Mouse (Mus musculus) testis, postnatal 10 days (tissue): ENCODE measurements around the gene Rph3al.

ENCODE experiments used
- DNase-seq: peaks from one replicate; pipeline ENCODE4 v3.0.0; 2021; ENCODE audit warnings: low spot score

Gene Rph3al

DNA sequence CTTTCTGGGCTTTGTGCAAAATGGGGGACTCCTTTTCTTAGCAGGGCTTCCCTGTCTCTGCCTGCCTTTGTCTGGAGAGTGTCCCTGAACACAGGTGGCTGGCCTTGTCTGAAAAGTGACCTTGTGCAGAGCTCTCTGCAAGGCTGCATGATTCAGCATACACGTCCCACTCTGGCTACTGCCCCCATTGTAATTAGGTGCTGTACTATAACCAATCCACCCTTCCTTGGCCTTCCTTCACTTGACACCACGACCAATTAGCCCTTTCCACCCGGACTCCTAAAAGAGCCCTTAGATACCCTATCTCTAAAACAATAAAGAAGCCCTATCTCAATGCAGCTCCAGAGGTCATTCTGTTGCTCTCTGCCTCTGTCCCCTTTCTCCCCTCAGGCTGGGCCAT is 10.6 kb upstream of the Rph3al start:
- DNase-seq, result no peak

- no peak for DNase-seq
These were observed 9.0 kb upstream of the Rph3al start for GRCm38 (mm10) chr11:75947223-75947622.

DNA sequence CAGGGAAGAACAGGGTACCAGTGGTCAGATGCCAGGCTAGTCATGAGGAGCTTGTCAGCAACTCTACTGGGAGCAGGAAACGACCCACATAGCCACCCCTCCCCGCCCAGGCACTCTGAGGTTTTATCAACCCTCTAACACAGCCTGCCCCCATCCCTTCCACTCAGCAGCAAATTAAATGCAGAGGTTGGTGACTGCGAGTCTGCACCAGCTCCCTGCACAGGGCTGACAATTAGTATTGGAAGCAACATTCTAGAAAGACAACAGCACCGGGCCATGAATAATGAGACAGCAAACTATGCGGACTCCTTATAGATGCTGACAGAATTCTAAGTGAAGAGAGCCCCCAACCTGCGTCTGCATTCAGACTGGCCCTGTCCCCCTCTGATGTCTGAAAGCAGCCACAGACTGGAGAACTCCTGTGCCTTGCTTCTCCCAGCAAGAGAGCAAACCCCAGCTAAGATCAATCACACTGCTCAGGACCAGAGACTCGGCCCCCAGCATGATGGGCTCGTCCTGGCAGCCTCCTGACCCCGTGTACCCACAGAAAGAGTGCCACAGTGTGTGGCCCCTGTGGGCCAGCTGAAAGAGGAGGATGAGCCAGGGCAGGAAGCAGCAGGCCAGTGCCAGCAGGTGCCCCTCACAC is 7.7 kb upstream of the Rph3al start:
- no peak for DNase-seq

- DNase-seq, result no peak
These were observed 808 bp downstream of the Rph3al start for GRCm38 (mm10) chr11:75937370-75937871.

DNA sequence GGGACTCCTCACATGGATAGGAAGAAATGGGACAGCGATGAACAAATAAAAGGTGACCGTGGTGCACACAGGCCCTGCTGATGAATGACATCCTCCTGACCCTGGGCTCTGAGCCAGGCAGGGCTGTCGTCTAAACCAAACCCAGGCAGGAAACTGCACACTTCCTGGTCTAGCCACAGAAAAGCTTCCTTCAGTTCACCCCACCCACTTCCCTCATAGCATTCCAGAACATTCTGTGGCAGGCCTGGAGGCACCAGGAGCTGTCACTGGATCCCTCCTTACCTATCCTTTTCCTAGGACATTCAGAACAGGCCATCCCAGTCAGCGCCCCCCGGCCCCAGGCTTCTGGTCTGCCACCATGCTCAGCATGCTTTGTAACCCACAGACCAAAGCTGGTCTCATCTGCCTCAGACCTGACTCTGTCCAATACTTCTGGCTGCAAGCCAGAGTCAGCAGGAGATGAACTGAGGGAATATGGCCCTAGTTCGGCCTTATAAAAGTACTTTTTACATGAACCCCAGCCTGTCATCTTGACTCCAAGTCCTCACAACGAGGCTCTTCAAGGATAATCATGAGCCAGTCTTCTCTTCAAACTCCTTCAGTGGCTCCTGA is 2.3 kb downstream of the Rph3al start:
- DNase-seq, result peak; percentile 56

DNA sequence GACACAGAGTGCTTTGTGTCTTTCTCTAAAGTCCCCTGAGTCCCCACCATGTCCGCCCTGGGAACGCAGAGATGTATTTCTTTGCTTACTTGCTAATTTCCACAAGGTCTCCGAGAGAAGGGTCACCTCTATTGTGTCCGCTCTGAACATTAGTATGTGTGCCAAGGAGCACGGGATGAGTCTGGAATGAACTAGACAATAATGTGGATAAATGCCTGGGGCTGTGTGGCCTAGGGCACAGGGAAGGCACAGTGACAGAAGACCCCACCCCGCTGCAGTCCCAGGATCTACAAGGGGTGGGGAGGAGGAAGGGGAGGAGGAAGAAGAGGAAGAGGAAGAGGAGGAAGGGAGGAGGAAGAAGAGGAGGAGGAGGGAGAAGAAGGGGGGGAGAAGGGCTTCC is 3.8 kb downstream of the Rph3al start:
- DNase-seq, result no peak

- DNase-seq, result no peak
These were observed 4.9 kb downstream of the Rph3al start for GRCm38 (mm10) chr11:75933371-75933770.

DNA sequence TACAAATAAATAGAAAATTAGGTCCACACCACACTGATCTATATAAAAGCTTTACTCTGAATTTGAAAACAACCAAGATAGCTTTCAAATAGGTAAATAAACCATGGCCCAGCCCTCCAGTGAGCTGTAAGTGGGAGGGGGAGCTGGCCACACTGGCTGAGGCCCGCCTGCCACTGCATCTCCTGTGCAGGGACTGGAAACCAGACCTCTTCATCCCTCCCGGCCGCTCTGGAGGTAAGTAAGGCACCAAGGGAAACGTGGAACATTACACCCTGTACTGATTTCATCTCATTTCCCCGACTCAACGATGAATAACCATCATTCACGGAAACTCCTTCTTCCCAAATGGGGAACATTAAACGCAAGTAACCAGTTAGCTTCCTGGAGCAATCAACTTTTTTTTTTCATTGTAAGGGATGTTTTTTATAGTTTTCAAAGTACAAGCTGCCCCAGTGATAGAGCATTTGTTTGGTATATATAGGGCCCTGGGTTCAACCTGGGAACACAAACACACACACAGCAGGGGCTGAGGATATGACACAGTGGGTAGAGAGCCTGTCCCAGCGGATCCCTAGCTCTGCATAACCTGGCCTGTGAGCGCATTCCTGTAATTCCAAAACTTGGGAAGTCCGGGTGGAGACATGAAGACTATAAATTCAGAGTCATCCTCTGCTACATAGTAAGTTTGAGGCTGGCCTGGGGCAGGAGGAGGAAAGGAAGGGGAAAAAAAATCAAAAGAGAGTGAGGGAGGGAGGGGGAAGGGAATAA is 7.1 kb downstream of the Rph3al start:
- no peak for DNase-seq

GRCm38 (mm10) chr11:75930208-75930607 is 8.0 kb downstream of the Rph3al start:
- no peak for DNase-seq

GRCm38 (mm10) chr11:75927881-75928280 is 10.3 kb downstream of the Rph3al start:
- DNase-seq, result no peak

GRCm38 (mm10) chr11:75926431-75927312 is 11.6 kb downstream of the Rph3al start:
- peak; percentile 79 for DNase-seq

GRCm38 (mm10) chr11:75925801-75926200 is 12.4 kb downstream of the Rph3al start:
- no peak for DNase-seq

DNA sequence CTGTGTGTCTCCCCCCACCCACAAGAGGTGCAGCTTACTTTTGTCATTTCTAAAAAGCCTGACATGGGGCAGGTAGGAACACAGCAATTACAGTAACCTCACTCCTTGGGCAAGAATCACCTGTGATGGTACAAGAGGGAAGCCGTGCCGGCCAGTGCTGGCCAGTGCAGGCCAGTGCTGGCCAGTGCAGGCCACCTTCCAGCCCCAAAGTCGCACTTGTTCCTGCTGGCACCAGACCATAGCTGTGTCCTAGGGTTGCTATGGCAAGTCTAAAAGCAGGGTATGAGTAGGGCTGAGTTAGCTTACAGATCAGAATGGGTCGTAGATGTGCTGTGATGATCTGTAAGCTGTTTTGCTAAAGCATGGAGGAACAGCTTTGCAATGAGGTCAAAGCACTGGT is 15.5 kb downstream of the Rph3al start:
- DNase-seq, result no peak

DNA sequence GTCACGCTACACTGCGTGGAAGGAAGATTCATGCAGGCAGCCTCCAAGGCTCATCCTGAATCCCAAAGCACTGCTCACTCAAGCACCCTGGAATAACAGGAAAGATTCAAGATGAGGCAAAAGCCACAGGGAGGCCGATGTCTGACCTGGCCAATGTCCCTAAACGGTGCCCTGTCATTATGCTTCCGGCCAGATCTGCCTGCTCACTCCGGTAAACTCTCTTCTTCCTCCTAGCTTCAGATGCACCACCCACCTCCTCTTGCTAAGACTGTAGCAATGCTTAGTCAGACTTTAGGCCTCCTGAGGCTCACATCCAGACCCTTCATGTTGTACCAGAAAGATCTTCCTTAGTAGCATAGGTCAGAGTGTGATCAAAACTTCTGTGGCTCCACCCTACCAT is 19.1 kb downstream of the Rph3al start:
- DNase-seq, result no peak

GRCm38 (mm10) chr11:75917340-75917739 is 20.9 kb downstream of the Rph3al start:
- no peak for DNase-seq

DNA sequence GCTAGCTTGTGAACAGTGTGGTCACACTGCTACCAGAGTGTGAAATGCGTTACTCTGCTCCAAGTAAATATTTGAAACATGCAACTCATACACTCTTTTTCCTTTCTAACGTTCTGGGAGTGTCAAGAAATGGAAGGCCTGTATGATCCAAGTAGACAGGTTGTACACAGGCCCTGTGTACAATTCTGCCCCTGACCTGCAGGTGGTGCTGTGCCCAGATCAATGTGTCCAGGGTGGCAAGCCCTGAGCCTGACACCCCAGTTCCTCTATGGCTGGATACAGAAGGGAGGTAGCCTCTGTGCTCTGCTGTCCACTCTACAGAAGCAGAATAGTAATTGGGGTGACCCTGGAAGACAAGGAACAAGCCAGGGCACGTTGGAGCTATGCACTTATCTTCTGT is 24.3 kb downstream of the Rph3al start:
- peak; percentile 66 for DNase-seq

GRCm38 (mm10) chr11:75912944-75913657 is 25.1 kb downstream of the Rph3al start:
- peak; percentile 84 for DNase-seq

DNA sequence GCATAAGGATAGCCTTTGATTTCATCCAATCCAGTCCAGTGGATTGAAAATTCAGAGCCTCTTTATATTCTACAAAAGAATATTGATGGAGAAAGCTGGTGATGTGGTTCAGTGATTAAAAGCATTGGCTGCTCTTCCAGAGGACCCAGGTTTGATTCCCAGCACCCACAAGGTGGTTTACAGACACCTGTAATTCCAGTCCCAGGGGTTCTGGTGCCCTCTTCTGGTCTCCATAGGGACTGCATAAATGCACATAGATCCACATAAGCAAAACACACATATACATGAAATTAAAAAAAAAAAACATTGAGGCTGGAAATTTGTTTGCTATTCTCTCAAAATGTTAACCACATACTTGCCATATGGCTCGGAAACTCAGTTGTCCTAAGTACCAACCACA is 26.3 kb downstream of the Rph3al start:
- no peak for DNase-seq

- no peak for DNase-seq
These were observed 28.4 kb downstream of the Rph3al start for GRCm38 (mm10) chr11:75909702-75910429.

GRCm38 (mm10) chr11:75907406-75907805 is 30.8 kb downstream of the Rph3al start:
- DNase-seq, result no peak

DNA sequence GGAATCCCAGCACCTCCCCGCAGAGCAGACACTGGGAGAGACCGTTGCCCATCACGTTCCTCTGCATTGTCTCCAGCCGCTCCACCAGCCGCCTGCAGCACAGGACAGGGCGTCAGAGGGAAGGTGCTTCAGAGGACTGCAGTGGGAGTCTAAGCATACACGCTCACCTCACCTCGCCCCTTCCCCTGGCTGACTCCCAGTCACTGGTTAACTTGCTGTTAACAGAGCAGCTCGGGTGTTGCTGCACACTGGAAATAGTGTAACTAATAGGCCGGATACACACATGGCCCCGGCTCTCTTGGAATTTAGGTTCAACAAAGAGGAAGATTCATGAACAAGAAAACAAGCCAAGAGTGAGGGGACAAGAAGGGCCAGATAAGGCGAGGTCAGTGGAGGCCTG is 31.7 kb downstream of the Rph3al start:
- no peak for DNase-seq
